Mouse (Mus musculus) left cerebral cortex, adult 6 months (tissue): Measurements from ENCODE around the gene Prkaca. TPM values are rescaled to one million over a fixed set of nuclear protein-coding genes. Genes with fewer than 3 reads are reported as not detected.

Experiments used
- long read RNA-seq, 2 experiments: library from polyadenylated mRNA; unstranded; transcript quantifications; one replicate each; pipeline ENCODE4 v2.0.0; 2019 to 2020
- polyA plus RNA-seq: library from polyadenylated mRNA; unstranded; fragments of <200 nt; fragmentation: Nextera tagmentation; gene quantifications from 2 replicates; pipeline ENCODE4 v1.2.3, GENCODE M21; 2021

Gene Prkaca
- 95.3 and 258 TPM in 2 replicates for polyA plus RNA-seq
- long read RNA-seq, experiment 1, transcript Prkaca-201 (10 exons, 2,276 nt): major isoform, 30 of 51 reads
- long read RNA-seq, experiment 1, partial matches to known transcripts: 20 of 51 reads
- long read RNA-seq, experiment 1, other reads (novel, unspliced or antisense): 1 of 51 reads
- long read RNA-seq, experiment 2, partial matches to known transcripts: 88 of 89 reads
- long read RNA-seq, experiment 2, other reads (novel, unspliced or antisense): 0 of 89 reads

GRCm38 (mm10) chr8:83972150-83973120 lies at the start of gene Prkaca:
Gene Prkaca, plus strand, starts transcription at chr8:83972993.

DNA sequence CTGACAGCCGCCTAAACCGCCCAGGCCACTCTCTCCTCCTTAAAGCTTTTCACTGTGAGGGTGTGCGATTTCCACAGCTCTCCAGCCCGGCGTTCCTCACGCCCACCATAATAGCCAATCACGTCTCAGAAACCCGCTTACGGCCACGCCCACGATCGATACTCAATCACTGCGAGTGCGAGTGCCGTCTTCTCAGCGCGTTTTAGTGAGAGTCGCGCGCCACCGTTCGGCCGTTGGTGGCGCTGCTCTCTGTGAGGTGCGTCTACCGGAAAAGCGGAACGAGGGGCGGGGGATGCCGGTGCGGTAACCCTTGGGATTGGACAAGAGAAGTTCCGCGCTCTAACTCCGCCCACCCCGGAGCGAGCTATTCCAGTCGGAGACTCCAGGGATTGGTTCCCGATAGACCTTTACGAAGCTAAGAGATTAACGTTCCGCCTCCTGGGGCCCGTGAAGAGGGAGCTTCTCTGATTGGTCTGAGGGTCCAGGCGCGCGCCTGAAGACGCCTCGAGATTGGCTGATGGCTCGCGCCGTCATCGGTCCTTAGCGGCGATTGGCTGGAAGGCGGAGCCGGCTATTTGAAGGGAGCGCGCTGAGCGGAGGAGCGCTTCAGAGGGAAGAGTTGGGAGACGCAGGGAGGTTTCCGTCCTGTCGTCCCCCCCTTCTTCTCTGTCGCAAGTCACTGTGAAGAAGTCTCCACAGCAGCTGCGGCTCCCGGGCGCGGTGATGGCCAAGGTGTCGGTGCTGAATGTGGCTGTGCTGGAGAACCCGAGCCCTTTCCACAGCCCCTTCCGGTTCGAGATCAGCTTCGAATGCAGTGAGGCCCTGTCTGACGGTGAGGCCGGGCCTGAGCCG lies 17.5 kb upstream of the Prkaca start, which contains the start of the genes Gm10644 and Asf1b:
Gene Gm10644 (minus strand): TSS at position 100 of the 852 bp plus-strand sequence.
Gene Asf1b (plus strand): TSS at position 402 of the 852 bp plus-strand sequence.

DNA sequence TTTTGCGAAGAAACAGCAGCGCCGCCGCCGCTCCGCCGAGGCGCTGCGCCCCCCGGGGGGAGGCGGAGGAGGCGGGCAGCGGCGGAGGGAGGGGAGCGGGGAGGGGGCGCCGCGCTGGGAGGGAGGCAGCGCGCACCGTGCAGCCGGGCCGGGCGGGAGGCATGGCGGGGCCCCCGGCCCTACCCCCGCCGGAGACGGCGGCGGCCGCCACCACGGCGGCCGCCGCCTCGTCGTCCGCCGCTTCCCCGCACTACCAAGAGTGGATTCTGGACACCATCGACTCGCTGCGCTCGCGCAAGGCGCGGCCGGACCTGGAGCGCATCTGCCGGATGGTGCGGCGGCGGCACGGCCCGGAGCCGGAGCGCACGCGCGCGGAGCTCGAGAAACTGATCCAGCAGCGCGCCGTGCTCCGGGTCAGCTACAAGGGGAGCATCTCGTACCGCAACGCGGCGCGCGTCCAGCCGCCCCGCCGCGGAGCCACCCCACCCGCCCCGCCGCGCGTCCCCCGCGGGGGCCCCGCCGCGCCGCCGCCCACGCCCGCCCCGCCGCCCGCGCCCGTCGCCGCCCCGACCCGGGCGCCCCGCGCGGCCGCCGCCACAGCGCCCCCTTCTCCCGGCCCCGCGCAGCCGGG lies 24.8 kb downstream of the Prkaca start, which contains the start of gene Samd1:
Gene Samd1 (plus strand): TSS at position 162 of the 631 bp plus-strand sequence.

GRCm38 (mm10) chr8:84001281-84002000 lies 28.6 kb downstream of the Prkaca start, which contains the start of gene 1700067K01Rik:
Gene 1700067K01Rik, plus strand, starts transcription at chr8:84001502.

DNA sequence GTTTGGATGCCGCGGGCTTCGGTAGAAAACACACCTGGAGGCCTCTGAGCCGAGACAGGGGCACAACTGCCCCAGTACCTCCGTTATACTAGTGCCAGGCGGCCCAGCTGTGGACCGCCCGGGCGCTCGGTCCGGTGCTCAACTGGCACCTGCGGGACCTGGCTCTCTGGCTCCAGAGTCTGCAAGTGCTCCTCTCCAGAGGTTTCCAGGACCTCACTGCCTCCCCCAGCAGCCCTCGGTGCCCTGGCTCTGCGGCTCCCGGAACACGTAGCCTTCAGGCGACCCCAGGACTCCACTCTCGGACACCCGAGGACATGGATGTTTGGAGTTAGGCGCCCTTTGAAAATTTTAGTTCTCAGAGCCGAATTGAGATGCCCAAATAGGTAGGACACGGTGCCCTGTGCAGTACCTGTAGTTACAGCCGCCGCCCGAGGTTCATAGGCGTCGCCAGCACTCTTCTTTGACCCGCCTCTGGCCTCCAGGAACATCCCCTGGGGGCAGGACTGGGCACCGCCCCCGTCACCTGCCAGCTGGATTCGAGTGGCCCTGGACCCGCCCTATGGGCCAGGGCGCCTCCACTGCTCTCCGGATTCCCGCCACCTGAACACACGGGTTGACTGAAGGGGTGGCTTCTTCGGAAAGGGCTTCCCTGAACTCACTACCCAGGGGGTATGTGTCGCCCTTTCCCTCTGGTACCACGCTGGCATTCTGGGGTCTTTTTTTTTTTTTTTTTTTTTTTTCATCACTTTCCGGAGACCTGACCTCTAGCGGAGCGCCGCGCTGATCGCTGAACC lies 39.1 kb downstream of the Prkaca start, which contains the start of gene 2210011C24Rik:
Gene 2210011C24Rik (minus strand): TSS at position 467 of the 794 bp plus-strand sequence.

DNA sequence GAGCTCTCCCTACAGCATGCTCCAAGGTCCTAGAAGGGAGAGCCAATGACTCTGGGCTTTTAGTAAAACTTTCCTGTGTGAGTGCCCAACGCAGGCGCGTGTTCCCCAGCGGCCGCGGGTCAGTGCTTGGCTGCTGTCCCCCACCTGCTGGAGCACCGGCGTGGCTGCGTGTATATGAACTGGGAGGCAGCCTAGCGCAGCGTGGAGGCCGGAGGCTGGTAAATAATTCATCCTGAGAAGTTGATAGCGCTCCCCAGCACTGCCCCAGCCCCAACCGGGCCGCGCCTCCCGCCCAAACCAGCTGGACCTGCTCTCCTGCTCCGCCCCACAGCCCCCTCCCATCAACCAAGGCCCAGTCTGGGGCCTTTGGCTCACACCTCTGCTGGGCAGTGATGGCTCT lies 48.3 kb downstream of the Prkaca start, which contains the start of gene Palm3:
Gene Palm3 (plus strand): TSS at position 376 of the 400 bp plus-strand sequence.

DNA sequence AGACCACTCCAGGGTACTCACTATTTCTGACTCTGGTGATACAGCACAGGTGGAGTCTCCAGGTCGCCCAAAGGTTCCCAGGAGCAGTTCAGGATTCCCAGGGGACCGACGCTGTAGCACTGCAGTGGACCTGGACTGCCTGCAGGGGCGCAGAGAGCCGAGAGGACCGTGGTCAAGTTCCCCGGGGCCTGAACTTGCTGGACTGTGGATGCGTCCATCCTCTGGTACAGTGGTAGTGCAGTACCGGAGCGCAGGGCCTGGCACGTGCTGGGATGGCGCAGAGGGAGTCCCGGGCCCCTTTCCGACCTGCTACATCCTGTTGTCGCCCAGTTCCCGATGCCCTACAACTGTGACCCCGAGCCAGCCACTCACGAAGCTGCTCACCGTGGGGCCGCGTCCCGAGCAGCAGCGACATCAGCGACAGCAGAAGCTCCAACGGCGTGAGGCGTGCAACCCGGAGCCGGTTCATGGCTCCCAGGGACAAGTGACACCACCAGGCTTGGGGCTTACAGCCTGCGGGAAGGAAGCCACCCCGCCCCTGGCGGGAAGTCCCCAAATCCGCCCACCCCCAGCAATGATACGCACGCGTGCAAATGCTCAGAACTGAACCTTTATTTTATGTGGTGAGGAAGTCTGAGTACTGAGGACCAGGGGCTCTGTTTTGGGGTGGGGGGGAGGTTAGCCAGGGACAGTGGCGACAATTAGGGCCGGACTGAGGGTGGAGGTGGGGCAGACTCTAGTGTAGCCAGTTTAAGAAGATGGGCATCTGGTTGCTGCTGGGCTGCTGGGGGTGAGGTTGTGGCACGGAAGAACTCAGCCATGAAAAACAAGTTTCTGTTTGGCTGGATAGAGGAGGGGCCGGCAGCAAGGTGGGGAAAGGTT lies 69.5 kb downstream of the Prkaca start, which contains the start of gene Il27ra:
Gene Il27ra (minus strand): TSS at position 524 of the 882 bp plus-strand sequence.

GRCm38 (mm10) chr8:84044900-84045299 lies 72.1 kb downstream of the Prkaca start, which contains the start of gene Rln3:
Gene Rln3, minus strand, starts transcription at chr8:84045000.

Other genes starting within 250 kb of the Prkaca start
- 2.8 and 3.1 TPM in 2 replicates for gene Adgre5, start 231.7 kb upstream of the Prkaca start, polyA plus RNA-seq
- 12.5 and 34.5 TPM in 2 replicates for gene Adgrl1, start 72.9 kb upstream of the Prkaca start, polyA plus RNA-seq
- gene Gm10644, start 17.8 kb upstream of the Prkaca start, polyA plus RNA-seq: 0.45 and 0.54 TPM in 2 replicates
- 1.2 and 1.4 TPM in 2 replicates for gene Asf1b, start 17.5 kb upstream of the Prkaca start, polyA plus RNA-seq
- 1.3 and 2.9 TPM in 2 replicates for gene Samd1, start 24.7 kb downstream of the Prkaca start, polyA plus RNA-seq
- gene 1700067K01Rik, start 28.5 kb downstream of the Prkaca start, polyA plus RNA-seq: 0.38 and 0.40 TPM in 2 replicates
- 2.4 and 2.6 TPM in 2 replicates for gene 2210011C24Rik, start 39.2 kb downstream of the Prkaca start, polyA plus RNA-seq
- gene Palm3, start 48.5 kb downstream of the Prkaca start, polyA plus RNA-seq: 0.71 and 1.6 TPM in 2 replicates
- gene Il27ra, start 69.6 kb downstream of the Prkaca start, polyA plus RNA-seq: 0.15 and 0.23 TPM in 2 replicates
- not detected in 2 replicates for gene Rln3, start 72.0 kb downstream of the Prkaca start, polyA plus RNA-seq
- gene Gm10643, start 92.1 kb downstream of the Prkaca start, polyA plus RNA-seq: 0.79 and 1.6 TPM in 2 replicates
- gene Rfx1, start 93.8 kb downstream of the Prkaca start, polyA plus RNA-seq: 1.5 and 2.0 TPM in 2 replicates
- gene Dcaf15, start 131.8 kb downstream of the Prkaca start, polyA plus RNA-seq: 2.3 and 2.4 TPM in 2 replicates
- gene Podnl1, start 153.0 kb downstream of the Prkaca start, polyA plus RNA-seq: 0.06 TPM in 1 of 2 replicates, not detected in the other
- 9.9 and 10.6 TPM in 2 replicates for gene Cc2d1a, start 174.9 kb downstream of the Prkaca start, polyA plus RNA-seq
- gene 4930432K21Rik, start 175.0 kb downstream of the Prkaca start, polyA plus RNA-seq: 1.2 and 2.5 TPM in 2 replicates
- 4.0 and 5.1 TPM in 2 replicates for gene Nanos3, start 212.2 kb downstream of the Prkaca start, polyA plus RNA-seq